Mouse (Mus musculus): ENCODE measurements around the gene Olfr1162.
"Not testable (repeated sequence)": the region's sequence is repeated elsewhere in the genome, so short reads cannot be mapped to it uniquely, and the experiment has no call there.

The Olfr1162 gene

DNA sequence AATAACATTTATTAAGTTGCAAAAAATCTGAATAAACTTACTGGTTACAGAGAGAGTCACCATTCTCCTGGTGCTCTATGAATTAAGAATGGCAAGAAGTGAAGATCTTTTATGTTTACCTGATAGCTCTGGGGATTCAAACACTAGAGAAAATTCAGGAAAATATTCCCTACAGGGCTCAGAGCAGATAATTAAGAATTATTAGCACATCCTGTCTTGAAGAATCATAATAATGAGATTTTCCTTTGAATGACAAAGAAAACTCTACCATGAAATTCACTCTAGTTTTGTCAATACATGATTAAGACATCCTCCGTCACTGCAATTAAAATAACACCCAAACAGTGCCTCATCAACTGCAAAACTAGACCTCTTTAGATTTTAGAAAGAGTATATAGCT, at the start of gene Olfr1162:
Olfr1162 (minus strand) TSS at position 101 of the 400 bp plus-strand sequence.
- no peak for DNase-seq

DNA sequence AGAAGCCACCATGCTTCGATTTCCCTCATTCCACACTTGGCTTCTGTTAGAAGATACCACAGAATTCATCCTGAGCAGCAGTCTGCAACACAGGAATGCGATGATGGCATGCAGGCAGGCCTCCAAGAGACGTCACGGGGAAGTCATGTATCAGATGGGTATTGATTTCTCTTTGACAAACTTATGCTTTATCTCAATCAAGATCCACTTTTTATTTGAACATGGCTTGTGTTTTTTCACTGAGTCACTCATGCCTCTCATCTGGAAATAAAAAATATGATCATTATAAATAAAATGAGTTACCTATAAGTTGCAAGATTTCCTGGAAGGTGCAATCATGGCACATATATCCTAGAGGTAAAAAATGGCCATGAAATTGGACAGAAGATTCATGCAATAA, 42.9 kb upstream of the Olfr1162 start, which contains the start of gene Olfr1164:
Olfr1164 (minus strand) TSS at position 101 of the 400 bp plus-strand sequence.
- no peak for DNase-seq

DNA sequence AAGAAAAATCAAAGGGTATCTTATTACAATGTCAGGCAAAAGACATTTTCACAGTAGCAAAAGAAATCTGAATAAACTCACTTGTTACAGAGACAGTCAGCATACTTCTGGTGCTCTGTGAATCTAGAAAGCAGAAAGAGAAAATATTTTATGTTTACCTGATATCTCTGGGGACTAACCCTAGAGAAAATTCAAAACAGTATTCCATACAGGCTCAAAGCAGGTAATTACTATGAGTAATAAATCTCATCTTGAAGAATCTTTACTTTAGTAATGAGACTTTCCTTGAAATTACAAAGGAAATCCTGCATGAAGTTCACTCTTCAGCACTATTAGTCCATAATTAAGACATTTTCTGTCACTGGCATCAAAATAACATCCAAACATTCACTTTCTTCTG, 20.8 kb upstream of the Olfr1162 start, which contains the start of gene Olfr1163:
Olfr1163 (minus strand) TSS at position 101 of the 400 bp plus-strand sequence.
- DNase-seq: no peak

DNA sequence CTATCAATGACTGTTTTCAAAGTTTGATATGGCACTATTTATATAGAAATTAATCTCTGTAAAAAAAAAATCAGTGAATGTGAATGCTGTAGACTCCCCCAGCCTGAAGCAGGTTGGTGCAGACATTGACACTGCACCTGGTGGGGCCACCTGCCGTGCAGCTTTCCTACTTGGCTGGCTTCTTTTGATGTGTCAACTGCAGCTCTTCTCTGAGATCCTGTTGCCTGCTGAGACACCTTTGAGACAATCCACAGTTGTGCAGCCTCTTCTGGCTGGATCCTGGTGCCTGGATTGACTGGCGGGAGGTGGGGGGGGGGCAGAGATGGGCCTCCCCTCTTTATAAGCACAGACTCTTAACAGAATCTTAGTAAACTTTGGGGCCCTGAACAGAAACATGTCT, 12.7 kb upstream of the Olfr1162 start:
- no peak for DNase-seq

DNA sequence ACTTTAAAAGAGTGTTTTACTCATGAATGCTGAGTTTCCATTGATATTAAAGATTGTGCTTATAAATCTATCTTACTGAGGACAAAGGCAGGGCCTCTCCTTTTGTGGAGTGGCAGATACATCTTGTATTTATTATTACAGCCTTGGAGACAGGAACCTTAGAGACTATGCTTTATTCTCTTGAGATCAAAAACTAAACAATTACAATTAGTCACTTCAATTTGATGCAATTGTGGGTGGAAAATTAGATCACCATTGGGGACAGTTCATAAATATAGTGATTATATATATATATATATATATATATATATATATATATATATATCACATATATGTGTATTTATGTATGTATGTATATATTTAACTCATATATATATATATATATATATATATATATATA, 13.3 kb downstream of the Olfr1162 start, which contains the start of gene Olfr73:
Olfr73 (minus strand) TSS at position 101 of the 400 bp plus-strand sequence.
- DNase-seq: no peak

DNA sequence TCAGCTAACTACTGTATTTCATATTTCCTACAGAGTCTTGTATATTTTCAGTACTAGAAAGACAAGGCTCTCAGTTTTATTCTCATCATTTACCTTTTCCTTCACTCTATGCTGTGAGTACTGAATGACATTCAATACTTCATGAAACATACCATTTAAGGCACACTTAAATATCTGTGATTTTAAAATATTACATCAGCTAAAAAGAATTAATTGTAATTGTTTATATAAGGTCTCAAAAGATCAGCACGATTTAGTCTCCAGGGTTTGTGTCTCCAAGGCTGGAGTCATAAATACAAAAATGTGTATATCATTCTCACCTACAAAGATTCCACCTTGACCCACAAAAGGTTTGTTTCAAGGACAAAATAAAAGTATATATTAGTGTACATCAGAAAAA, 28.5 kb downstream of the Olfr1162 start, which contains the start of gene Olfr1161:
Olfr1161 (plus strand) TSS at position 301 of the 400 bp plus-strand sequence.
- not testable (repeated sequence) for DNase-seq

DNA sequence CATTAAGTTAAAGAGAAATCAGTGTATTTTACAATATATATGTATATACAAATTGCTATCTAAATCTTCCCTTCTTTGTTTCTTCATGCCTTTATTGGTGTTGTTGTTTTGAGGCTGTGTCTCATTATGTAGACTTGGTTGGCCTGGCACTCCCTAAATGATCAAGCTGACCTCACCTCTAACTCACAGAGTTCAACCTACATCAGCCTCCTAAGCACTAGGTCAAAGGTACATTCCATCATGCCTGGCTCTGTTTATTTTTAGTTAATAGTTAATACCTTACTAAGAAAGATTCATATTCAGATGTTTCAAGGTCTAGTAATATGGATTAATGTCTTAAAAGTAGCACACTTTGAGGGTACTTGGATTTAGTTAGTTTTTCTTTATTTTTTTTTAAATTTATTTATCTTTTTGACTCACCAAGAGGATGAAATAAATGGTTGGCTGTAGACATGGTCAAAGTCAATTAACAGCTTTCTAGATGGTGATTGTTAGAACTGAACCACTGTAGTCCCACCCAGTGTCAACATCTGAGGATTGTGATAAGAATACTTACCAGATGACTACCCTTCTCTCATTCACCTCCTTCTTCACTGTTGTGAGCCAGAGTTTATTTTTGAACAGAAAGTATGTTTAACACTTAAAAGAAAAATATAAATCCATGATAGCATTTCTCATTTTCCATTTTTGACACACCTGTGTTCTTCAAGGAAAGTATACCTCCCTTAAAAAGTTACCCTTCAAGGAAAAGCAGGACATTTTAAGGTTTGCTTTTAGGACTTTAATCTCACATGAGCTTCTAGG, 43.2 kb downstream of the Olfr1162 start, which contains the start of gene Olfr1160:
Olfr1160 (minus strand) TSS at position 754 of the 804 bp plus-strand sequence.
- DNase-seq: no peak

Measured in lung, postnatal 4 days (tissue).